Mouse (Mus musculus) kidney, adult 18-20 months (tissue): Measurements from ENCODE around the gene Gnai3.
A peak's percentile ranks its signal among the peaks of the same experiment; 100 is the strongest.

ENCODE experiments used
- DNase-seq: peaks from one replicate; pipeline ENCODE4 v3.0.0; 2021

Gnai3 gene

GRCm38 (mm10) chr3:108158383-108159037, 12.6 kb upstream of the Gnai3 start:
- DNase-seq, result no peak

GRCm38 (mm10) chr3:108154656-108155055, 8.7 kb upstream of the Gnai3 start, which contains the start of gene Gpr61:
Gene Gpr61, minus strand, starts transcription at chr3:108154882.
- no peak for DNase-seq

- no peak for DNase-seq
Measured at GRCm38 (mm10) chr3:108152290-108152689, 6.3 kb upstream of the Gnai3 start.

GRCm38 (mm10) chr3:108147386-108148235, 1.7 kb upstream of the Gnai3 start:
- peak; percentile 91 for DNase-seq

GRCm38 (mm10) chr3:108146671-108147070, 725 bp upstream of the Gnai3 start:
- DNase-seq, result no peak

GRCm38 (mm10) chr3:108140786-108141185, 5.2 kb downstream of the Gnai3 start:
- DNase-seq, result no peak

GRCm38 (mm10) chr3:108139113-108139512, 6.8 kb downstream of the Gnai3 start:
- DNase-seq, result no peak

GRCm38 (mm10) chr3:108134701-108135100, 11.2 kb downstream of the Gnai3 start:
- DNase-seq, result no peak

- DNase-seq, result no peak
Measured at GRCm38 (mm10) chr3:108132484-108132883, 13.5 kb downstream of the Gnai3 start.

GRCm38 (mm10) chr3:108131821-108132220, 14.1 kb downstream of the Gnai3 start:
- no peak for DNase-seq

- peak; percentile 25 for DNase-seq
Measured at GRCm38 (mm10) chr3:108131216-108131615, 14.7 kb downstream of the Gnai3 start.

GRCm38 (mm10) chr3:108129804-108130203, 16.1 kb downstream of the Gnai3 start:
- no peak for DNase-seq

- DNase-seq, result no peak
Measured at GRCm38 (mm10) chr3:108129367-108129766, 16.6 kb downstream of the Gnai3 start.

- no peak for DNase-seq
Measured at GRCm38 (mm10) chr3:108128520-108128919, 17.4 kb downstream of the Gnai3 start.

- no peak for DNase-seq
Measured at GRCm38 (mm10) chr3:108126327-108126726, 19.6 kb downstream of the Gnai3 start.

GRCm38 (mm10) chr3:108124131-108124530, 21.8 kb downstream of the Gnai3 start:
- no peak for DNase-seq

GRCm38 (mm10) chr3:108123242-108123641, 22.7 kb downstream of the Gnai3 start:
- DNase-seq, result no peak

- DNase-seq, result no peak
Measured at GRCm38 (mm10) chr3:108121101-108121500, 24.8 kb downstream of the Gnai3 start.

- DNase-seq, result no peak
Measured at GRCm38 (mm10) chr3:108117465-108117864, 28.5 kb downstream of the Gnai3 start.

- no peak for DNase-seq
Measured at GRCm38 (mm10) chr3:108113591-108114289, 32.2 kb downstream of the Gnai3 start.

- DNase-seq, result no peak
Measured at GRCm38 (mm10) chr3:108112666-108113065, 33.3 kb downstream of the Gnai3 start.

- no peak for DNase-seq
Measured at GRCm38 (mm10) chr3:108112246-108112645, 33.7 kb downstream of the Gnai3 start.

GRCm38 (mm10) chr3:108111320-108111719, 34.6 kb downstream of the Gnai3 start:
- no peak for DNase-seq

- DNase-seq, result no peak
Measured at GRCm38 (mm10) chr3:108105281-108105680, 40.7 kb downstream of the Gnai3 start.
